Mouse (Mus musculus) layer of hippocampus, postnatal 36 days (tissue): Measurements from ENCODE around the gene Bcl2l10. TPM values are rescaled to one million over a fixed set of nuclear protein-coding genes. Genes with fewer than 3 reads are reported as not detected.

Source experiments
- total RNA-seq, 2 experiments: library from RNA; stranded (reverse); gene quantifications; 2 replicates each; pipeline ENCODE4 v1.2.3; 2021

The Bcl2l10 gene
- total RNA-seq, 2 experiments from 2014 or later, result 0.27 TPM; not detected in 1

Other genes with a start within 250 kb of the Bcl2l10 start
- under 1 TPM; 0.50 to 0.53 TPM for gene Myo5c, start 115.7 kb upstream of the Bcl2l10 start, total RNA-seq
- 100 to 1,000 TPM; 115 to 128 TPM for gene Gnb5, start 41.5 kb upstream of the Bcl2l10 start, total RNA-seq
- gene Mapk6, start 62.2 kb downstream of the Bcl2l10 start, total RNA-seq, result 10 to 100 TPM; 27.4 to 28.1 TPM
- 10 to 100 TPM; 22.8 to 23.9 TPM for gene Leo1, start 93.8 kb downstream of the Bcl2l10 start, total RNA-seq
- 10 to 100 TPM; 46.4 to 47.3 TPM for gene Tmod3, start 211.9 kb downstream of the Bcl2l10 start, total RNA-seq